Mouse (Mus musculus) liver, adult 2 months (tissue): ENCODE measurements at regions not wholly inside any gene's neighbourhood (a gene's known extent, or its start where the extent isn't known, plus 50 kb on each side); places are given as distances from the start of the nearest gene placed in this dataset.

Source experiments
- DNase-seq: peaks from one replicate; pipeline ENCODE4 v3.0.0-alpha.2; 2011; ENCODE audit warnings: low read depth, low spot score; ENCODE audit errors: extremely low read depth
- H3K27ac ChIP-seq: fragments of 200-500 bp; replicated peaks from 2 replicates; pipeline ENCODE4 v1.5.1; 2012; ENCODE audit warnings: low read depth, mild to moderate bottlenecking, control low read depth, inconsistent platforms, low read length; ENCODE audit not compliant: insufficient read depth
- H3K27me3 ChIP-seq: fragments of 200-500 bp; 2 replicates; pipeline ENCODE4 v1.6.1; 2012; ENCODE audit warnings: mild to moderate bottlenecking, moderate library complexity, low read length, inconsistent platforms; ENCODE audit not compliant: control insufficient read depth, insufficient read depth
- H3K36me3 ChIP-seq: fragments of 200-500 bp; 2 replicates; pipeline ENCODE4 v1.6.1; 2012; ENCODE audit warnings: low read length, inconsistent platforms; ENCODE audit not compliant: control insufficient read depth, insufficient read depth
- H3K4me1 ChIP-seq: fragments of 200-500 bp; 2 replicates; pipeline ENCODE4 v1.6.1; 2011; ENCODE audit warnings: low read length; ENCODE audit not compliant: control insufficient read depth, insufficient read depth
- H3K4me3 ChIP-seq: fragments of 200-500 bp; 2 replicates; pipeline ENCODE4 v1.5.1; 2011; ENCODE audit warnings: low read depth, mild to moderate bottlenecking, control low read depth, low read length, moderate library complexity; ENCODE audit not compliant: insufficient read depth
- H3K79me2 ChIP-seq: fragments of 200-500 bp; 2 replicates; pipeline ENCODE4 v1.6.1; 2012; ENCODE audit warnings: inconsistent platforms, mild to moderate bottlenecking, low read length, moderate library complexity; ENCODE audit not compliant: control insufficient read depth, insufficient read depth
- H3K9ac ChIP-seq: fragments of 200-500 bp; 2 replicates; pipeline ENCODE4 v1.6.1; 2012; ENCODE audit warnings: low read depth, mild to moderate bottlenecking, control low read depth, inconsistent platforms, low read length
- CTCF ChIP-seq: fragments of 200-500 bp; IDR thresholded peaks from 2 replicates; pipeline ENCODE4 v1.5.1; 2011; ENCODE audit warnings: low read depth, low read length, control low read depth
- POLR2A ChIP-seq: fragments of 200-500 bp; IDR thresholded peaks from 2 replicates; pipeline ENCODE4 v1.6.1; 2011; ENCODE audit warnings: low read length, control low read depth; ENCODE audit not compliant: insufficient read depth; ENCODE audit errors: extremely low read depth
- WGBS: fragments of 180-500 bp; shearing (Covaris S2); methylation state at CpG from one replicate; pipeline ENCODE4 v1.1.7; 2018; 5-methylcytosine and 5-hydroxymethylcytosine counted together

GRCm38 (mm10) chr17:89658326-89658725 lies 251.9 kb downstream of the Gm10184 start:
- TF ChIP-seq POLR2A (no peak), CTCF (no peak)
- WGBS, result 78% methylated on average over 4 of the region's 4 CpGs
- no peak for DNase-seq
- Histone ChIP-seq H3K27me3 (no peaks in the 10 kb centered on the region), H3K9ac (no peak overlapping the region), H3K4me3 (no peak overlapping the region), H3K36me3 (no peaks in the 10 kb centered on the region), H3K4me1 (no peaks in the 10 kb centered on the region), H3K79me2 (no peaks in the 10 kb centered on the region), H3K27ac (no peak overlapping the region)

DNA sequence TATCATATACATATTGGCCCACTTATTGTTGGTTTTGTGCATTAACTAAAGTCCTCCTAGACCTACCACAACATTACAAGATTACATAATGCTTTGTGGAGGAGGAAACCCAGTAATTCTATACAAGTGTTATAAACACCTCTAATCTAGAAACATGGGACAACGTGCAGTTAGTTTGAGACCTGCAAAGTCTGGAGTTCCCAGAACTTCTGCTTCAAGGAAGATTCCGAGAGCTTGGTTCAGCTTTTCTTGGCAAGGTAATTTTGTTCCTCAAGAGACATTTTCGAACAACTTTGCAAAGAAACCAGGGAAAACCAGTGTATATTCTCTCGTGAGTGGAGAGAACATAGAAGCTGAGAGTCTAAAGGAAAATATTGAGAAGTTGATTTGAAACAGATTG lies 254.0 kb downstream of the Gm10184 start:
- WGBS, result 69% methylated on average over 4 of the region's 4 CpGs
- no peak for DNase-seq
- Histone ChIP-seq H3K4me1 (no peaks in the 10 kb centered on the region), H3K27me3 (no peaks in the 10 kb centered on the region), H3K9ac (no peak overlapping the region), H3K4me3 (no peak overlapping the region), H3K36me3 (no peaks in the 10 kb centered on the region), H3K27ac (no peak overlapping the region), H3K79me2 (no peaks in the 10 kb centered on the region)
- TF ChIP-seq CTCF, result no peak
- TF ChIP-seq POLR2A, result no peak

- no peaks in the 10 kb centered on the region for H3K36me3 ChIP-seq
- WGBS, result 54% methylated on average over 5 of the region's 5 CpGs
- H3K9ac ChIP-seq, result no peak overlapping the region
- no peak overlapping the region for H3K4me3 ChIP-seq
- no peaks in the 10 kb centered on the region for H3K4me1 ChIP-seq
- no peaks in the 10 kb centered on the region for H3K27me3 ChIP-seq
- no peaks in the 10 kb centered on the region for H3K79me2 ChIP-seq
- TF ChIP-seq CTCF, result peak; percentile 57
- TF ChIP-seq POLR2A, result no peak
- H3K27ac ChIP-seq, result no peak overlapping the region
- peak; percentile 37 for DNase-seq
Measured at GRCm38 (mm10) chr17:89654089-89654813, 256.0 kb downstream of the Gm10184 start.

DNA sequence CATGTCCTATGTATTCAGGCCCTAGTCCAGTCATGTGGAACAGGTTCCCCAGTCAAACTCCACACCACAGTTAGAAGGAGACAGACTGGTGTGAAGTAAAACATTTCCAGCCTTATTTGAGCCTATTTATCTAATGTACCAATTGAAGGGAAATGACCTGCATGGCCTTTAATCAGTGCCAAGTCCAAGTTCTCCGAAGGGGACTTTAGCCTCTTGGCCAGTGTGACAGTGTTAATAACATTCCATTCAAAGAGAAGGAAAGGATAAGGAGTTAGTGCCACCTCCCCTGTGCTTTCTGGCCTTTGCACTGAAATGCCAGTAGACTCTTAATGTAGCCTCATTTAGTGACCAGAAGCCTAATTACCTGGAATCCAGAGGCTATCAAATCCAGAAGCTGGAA lies 264.2 kb downstream of the Gm10184 start:
- no peaks in the 10 kb centered on the region for H3K27me3 ChIP-seq
- no peaks in the 10 kb centered on the region; the same call in 1 of the 2 replicates for H3K4me1 ChIP-seq
- no peak for TF ChIP-seq CTCF
- TF ChIP-seq POLR2A, result no peak
- no peak overlapping the region for H3K9ac ChIP-seq
- no peaks in the 10 kb centered on the region for H3K36me3 ChIP-seq
- H3K4me3 ChIP-seq, result no peak overlapping the region
- no peak overlapping the region for H3K27ac ChIP-seq
- H3K79me2 ChIP-seq, result no peaks in the 10 kb centered on the region
- WGBS, result 18% methylated on average over 1 of the region's 1 CpGs
- DNase-seq, result peak; percentile 94
